Mouse (Mus musculus) midbrain, embryonic 16.5 days (tissue): Measurements from ENCODE around the gene Syndig1. TPM values are rescaled to one million over a fixed set of nuclear protein-coding genes. Genes with fewer than 3 reads are reported as not detected.

Experiments used
- ATAC-seq: fragments of 200-750 bp; cut with Nextera tagmentation; 2 replicates; pipeline ENCODE4 v1.8.0; 2017; ENCODE audit warnings: moderate TSS enrichment
- H3K27ac ChIP-seq: fragments of 300-500 bp; sonication (generic); 2 replicates; pipeline ENCODE4 v1.5.1; 2014; ENCODE audit warnings: mild to moderate bottlenecking, low read length, mixed read lengths
- H3K27me3 ChIP-seq: fragments of 300-500 bp; sonication (generic); 2 replicates; pipeline ENCODE4 v1.6.1; 2014; ENCODE audit warnings: low read depth, low read length, mixed read lengths; ENCODE audit not compliant: control insufficient read depth, insufficient read depth
- H3K36me3 ChIP-seq: fragments of 300-500 bp; sonication (generic); 2 replicates; pipeline ENCODE4 v1.6.1; 2014; ENCODE audit warnings: mild to moderate bottlenecking, low read length, moderate library complexity, mixed read lengths; ENCODE audit not compliant: control insufficient read depth, insufficient read depth
- H3K4me1 ChIP-seq: fragments of 300-500 bp; sonication (generic); 2 replicates; pipeline ENCODE4 v1.6.1; 2014; ENCODE audit warnings: mild to moderate bottlenecking, low read length, mixed read lengths; ENCODE audit not compliant: control insufficient read depth, insufficient read depth
- H3K4me2 ChIP-seq: fragments of 300-500 bp; sonication (generic); 2 replicates; pipeline ENCODE4 v1.6.1; 2014; ENCODE audit warnings: mild to moderate bottlenecking, low read length, mixed read lengths
- H3K4me3 ChIP-seq: fragments of 300-500 bp; sonication (generic); 2 replicates; pipeline ENCODE4 v1.5.1; 2014; ENCODE audit warnings: low read depth, mild to moderate bottlenecking, low read length, moderate library complexity, mixed read lengths
- H3K9ac ChIP-seq: fragments of 300-500 bp; sonication (generic); 2 replicates; pipeline ENCODE4 v1.6.1; 2014; ENCODE audit warnings: low read depth, low read length, mixed read lengths
- H3K9me3 ChIP-seq: fragments of 300-500 bp; sonication (generic); replicated peaks from 2 replicates; pipeline ENCODE4 v1.6.1; 2014; ENCODE audit warnings: mild to moderate bottlenecking, low read length, mixed read lengths; ENCODE audit not compliant: control insufficient read depth, poor library complexity, severe bottlenecking
- WGBS: fragments of 180-500 bp; shearing (Covaris S2); extraction: QIAGEN DNeasy Blood & Tissue Kit; methylation state at CpG from one replicate; pipeline ENCODE4 v1.1.7; 2014; 5-methylcytosine and 5-hydroxymethylcytosine counted together
- polyA plus RNA-seq: library from polyadenylated mRNA; unstranded; fragments of >200 nt; fragmentation: Nextera tagmentation; extraction: Ambion mirVana; gene quantifications from 2 replicates; pipeline ENCODE4 v1.2.1, GENCODE M21; 2015

Syndig1 gene
- 22.1 and 27.6 TPM in 2 replicates for polyA plus RNA-seq

GRCm38 (mm10) chr2:149828911-149829310, at the start of gene Syndig1:
Gene Syndig1, plus strand, starts transcription at chr2:149829211.
- H3K27ac ChIP-seq, result no peak within 1 kb of the TSS
- ATAC-seq, result no peak
- peak within 1 kb of the TSS; percentile 96 for H3K4me2 ChIP-seq
- no peak within 1 kb of the TSS for H3K9ac ChIP-seq
- peaks cover 12% of the 10 kb centered on the region for H3K27me3 ChIP-seq
- H3K9me3 ChIP-seq, result no peaks in the 10 kb centered on the region
- peaks cover 10% of the 10 kb centered on the region for H3K4me1 ChIP-seq
- H3K4me3 ChIP-seq, result peak within 1 kb of the TSS; percentile 62
- no peaks in the 10 kb centered on the region for H3K36me3 ChIP-seq
- WGBS, result 86% methylated on average over 2 of the region's 2 CpGs

- H3K4me3 ChIP-seq, result no peak overlapping the region
- no peaks in the 10 kb centered on the region for H3K4me1 ChIP-seq
- no peaks in the 10 kb centered on the region for H3K36me3 ChIP-seq
- no peak overlapping the region for H3K9ac ChIP-seq
- no peak for ATAC-seq
- H3K27ac ChIP-seq, result no peak overlapping the region
- H3K4me2 ChIP-seq, result no peak overlapping the region
- 3% methylated on average over 3 of the region's 3 CpGs for WGBS
- H3K27me3 ChIP-seq, result no peaks in the 10 kb centered on the region
- H3K9me3 ChIP-seq, result no peaks in the 10 kb centered on the region
Measured at GRCm38 (mm10) chr2:149798613-149799012, 30.4 kb upstream of the Syndig1 start.

- no peak overlapping the region for H3K4me2 ChIP-seq
- no peaks in the 10 kb centered on the region for H3K4me1 ChIP-seq
- H3K36me3 ChIP-seq, result no peaks in the 10 kb centered on the region
- H3K27ac ChIP-seq, result no peak overlapping the region
- H3K4me3 ChIP-seq, result no peak overlapping the region
- H3K9ac ChIP-seq, result no peak overlapping the region
- no peaks in the 10 kb centered on the region for H3K9me3 ChIP-seq
- 88% methylated on average over 3 of the region's 3 CpGs for WGBS
- H3K27me3 ChIP-seq, result no peaks in the 10 kb centered on the region
- ATAC-seq, result no peak
Measured at GRCm38 (mm10) chr2:149804599-149805140, 24.3 kb upstream of the Syndig1 start.

DNA sequence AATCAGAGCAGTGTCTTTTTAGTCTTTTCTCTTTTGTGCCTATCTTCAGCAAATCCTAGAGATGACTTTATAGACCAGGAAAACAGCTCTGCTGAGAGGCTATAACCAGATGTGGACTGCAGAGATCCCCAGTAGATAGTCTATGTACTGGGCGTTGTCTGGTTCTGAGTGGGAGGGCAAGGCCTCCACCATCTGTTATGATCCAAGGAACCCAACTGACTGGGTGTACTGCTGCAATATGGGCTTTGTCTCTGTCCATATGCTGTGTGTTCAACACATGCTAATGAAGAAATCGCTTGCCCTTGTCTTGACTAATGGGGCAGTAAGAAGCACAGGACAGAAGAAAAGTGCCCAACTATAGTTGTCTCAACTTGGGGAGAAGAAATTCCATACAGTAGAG, 23.8 kb upstream of the Syndig1 start:
- Histone ChIP-seq H3K27me3 (no peaks in the 10 kb centered on the region), H3K9ac (no peak overlapping the region), H3K36me3 (no peaks in the 10 kb centered on the region), H3K27ac (no peak overlapping the region), H3K4me3 (no peak overlapping the region), H3K4me1 (no peaks in the 10 kb centered on the region), H3K9me3 (no peaks in the 10 kb centered on the region), H3K4me2 (no peak overlapping the region)
- ATAC-seq, result no peak
- 82% methylated on average over 2 of the region's 2 CpGs for WGBS

DNA sequence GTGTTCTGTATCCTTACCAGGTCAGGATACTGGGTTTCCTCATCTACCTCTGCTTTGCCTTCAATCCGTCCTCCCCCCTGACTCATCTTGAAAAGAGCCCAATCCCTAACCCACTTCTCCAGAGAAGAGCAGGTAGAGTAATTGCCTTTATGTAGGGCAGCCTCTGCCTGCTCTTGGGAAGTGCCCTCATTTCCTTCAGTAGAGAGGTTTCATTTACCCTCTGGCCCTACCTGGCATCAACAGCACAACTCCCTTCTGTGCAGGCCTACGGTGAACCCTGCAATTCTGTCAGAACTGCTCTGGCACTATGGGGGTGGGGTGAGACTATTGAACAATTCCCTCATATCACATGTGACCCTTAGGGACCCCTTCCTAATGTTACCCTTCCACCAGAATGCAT, 16.1 kb upstream of the Syndig1 start:
- WGBS, result 79% methylated on average over 2 of the region's 2 CpGs
- Histone ChIP-seq H3K36me3 (no peaks in the 10 kb centered on the region), H3K4me3 (no peak overlapping the region), H3K9me3 (no peaks in the 10 kb centered on the region), H3K4me2 (no peak overlapping the region), H3K27me3 (no peaks in the 10 kb centered on the region), H3K4me1 (no peaks in the 10 kb centered on the region), H3K27ac (no peak overlapping the region), H3K9ac (no peak overlapping the region)
- ATAC-seq, result no peak

GRCm38 (mm10) chr2:149818395-149818794, 10.6 kb upstream of the Syndig1 start:
- Histone ChIP-seq H3K27me3 (no peaks in the 10 kb centered on the region), H3K27ac (no peak overlapping the region), H3K9ac (no peak overlapping the region), H3K4me2 (no peak overlapping the region), H3K4me1 (no peaks in the 10 kb centered on the region), H3K4me3 (no peak overlapping the region), H3K36me3 (no peaks in the 10 kb centered on the region), H3K9me3 (no peaks in the 10 kb centered on the region)
- 68% methylated on average over 3 of the region's 3 CpGs for WGBS
- no peak for ATAC-seq

- H3K4me1 ChIP-seq, result no peaks in the 10 kb centered on the region
- no peaks in the 10 kb centered on the region for H3K36me3 ChIP-seq
- no peak overlapping the region for H3K9ac ChIP-seq
- H3K27ac ChIP-seq, result no peak overlapping the region
- no peaks in the 10 kb centered on the region for H3K9me3 ChIP-seq
- no peak overlapping the region for H3K4me2 ChIP-seq
- ATAC-seq, result no peak
- no peaks in the 10 kb centered on the region for H3K27me3 ChIP-seq
- no peak overlapping the region for H3K4me3 ChIP-seq
- WGBS, result 90% methylated on average over 3 of the region's 3 CpGs
Measured at GRCm38 (mm10) chr2:149819751-149820150, 9.3 kb upstream of the Syndig1 start.

DNA sequence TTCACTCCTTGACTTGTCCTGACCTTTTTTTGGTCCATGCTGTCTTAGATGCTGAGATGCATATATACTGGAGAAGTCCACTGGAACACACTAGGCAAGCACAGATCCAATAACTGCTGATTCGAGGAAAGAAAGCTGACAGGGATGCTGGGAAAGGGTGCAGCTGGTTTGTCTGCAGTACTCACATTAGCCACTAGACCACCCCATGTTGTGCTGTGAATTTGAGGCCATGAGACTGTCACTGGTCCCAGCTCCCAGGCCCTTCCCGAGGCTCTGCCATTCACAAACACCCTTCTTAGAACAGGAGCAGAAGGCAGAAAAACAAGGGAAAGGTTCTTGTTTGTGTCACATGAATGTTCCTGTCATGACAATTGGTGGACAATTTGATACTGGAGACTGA, 8.8 kb upstream of the Syndig1 start:
- ATAC-seq, result no peak
- H3K27me3 ChIP-seq, result no peaks in the 10 kb centered on the region
- 29% methylated on average over 2 of the region's 2 CpGs for WGBS

GRCm38 (mm10) chr2:149829955-149830535, 1.0 kb downstream of the Syndig1 start:
- Histone ChIP-seq H3K36me3 (no peaks in the 10 kb centered on the region), H3K27me3 (peaks cover 12% of the 10 kb centered on the region), H3K27ac (no peak overlapping the region), H3K9ac (peak overlapping the region; percentile 82), H3K4me1 (peaks cover 10% of the 10 kb centered on the region), H3K9me3 (no peaks in the 10 kb centered on the region), H3K4me3 (peak overlapping the region; percentile 62), H3K4me2 (peak overlapping the region; percentile 96)
- ATAC-seq, result peak; percentile 23
- WGBS, result 3% methylated on average over 26 of the region's 26 CpGs

More for the DNA sequence above, 8.8 kb upstream of the Syndig1 start:
- Histone ChIP-seq H3K9me3 (no peaks in the 10 kb centered on the region), H3K36me3 (no peaks in the 10 kb centered on the region), H3K4me3 (no peak overlapping the region), H3K27ac (no peak overlapping the region), H3K9ac (no peak overlapping the region), H3K4me1 (no peaks in the 10 kb centered on the region), H3K4me2 (no peak overlapping the region)
